Mouse (Mus musculus) brain, adult 2 months (tissue): Measurements from ENCODE around the gene Pah.

ENCODE experiments used
- DNase-seq: peaks from one replicate; pipeline ENCODE4 v3.0.0; 2011; ENCODE audit warnings: low read depth, low spot score

The Pah gene

DNA sequence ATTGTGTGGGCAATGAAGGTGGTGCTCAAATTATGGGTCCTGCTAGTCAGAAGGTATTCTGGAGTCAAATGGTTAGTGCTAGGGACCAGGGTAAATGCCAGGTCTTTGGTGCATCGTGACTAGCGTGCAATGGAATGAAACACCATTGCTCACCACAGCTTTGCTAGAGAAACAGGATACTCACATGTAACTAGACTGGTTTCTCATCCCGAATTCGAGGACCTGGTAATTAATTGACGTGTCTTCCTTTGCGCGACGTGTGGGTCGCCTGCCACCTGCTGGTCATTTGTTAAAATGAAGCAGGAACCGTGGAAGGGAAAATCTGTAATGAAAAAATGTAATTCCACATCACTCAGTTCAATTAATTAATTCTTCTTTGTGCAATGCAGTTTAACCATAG is 17.6 kb upstream of the Pah start:
- peak; percentile 69 for DNase-seq

GRCm38 (mm10) chr10:87508581-87508980 is 13.0 kb upstream of the Pah start:
- peak; percentile 61 for DNase-seq

GRCm38 (mm10) chr10:87513052-87513451 is 8.5 kb upstream of the Pah start:
- DNase-seq = no peak

- no peak for DNase-seq
Observed at GRCm38 (mm10) chr10:87518585-87518984, 3.0 kb upstream of the Pah start.

DNA sequence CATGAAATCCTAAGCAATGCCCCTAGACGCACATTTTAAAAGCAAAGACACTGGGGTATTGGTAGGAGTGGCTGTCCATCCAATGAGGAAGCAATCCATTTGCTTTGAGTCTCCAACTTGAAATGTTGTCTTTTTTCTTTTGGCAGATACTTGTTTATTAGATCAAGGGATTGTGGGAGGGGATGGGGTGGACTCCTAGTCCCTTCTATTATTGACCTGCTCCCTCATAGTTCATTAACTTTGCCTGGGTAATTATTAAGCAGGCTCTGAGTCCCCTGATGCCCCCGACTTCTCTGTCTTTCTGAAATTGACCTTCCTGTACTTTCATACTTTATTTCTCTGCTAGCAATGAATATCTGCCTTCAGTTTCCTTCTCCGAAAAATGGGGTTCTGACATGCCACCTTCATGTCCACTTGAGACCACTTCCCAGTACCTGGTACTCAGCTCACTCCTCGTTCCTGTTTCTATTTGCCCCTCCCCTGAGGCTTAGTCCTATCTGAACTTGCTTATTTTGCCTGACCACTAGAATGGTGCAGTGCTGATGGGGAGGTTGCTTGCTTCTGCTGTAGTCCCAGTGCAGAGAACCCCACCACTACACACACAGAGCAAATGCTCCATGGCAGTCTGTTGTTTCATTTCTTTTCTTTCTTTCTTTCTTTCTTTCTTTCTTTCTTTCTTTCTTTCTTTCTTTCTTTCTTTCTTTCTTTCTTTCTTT is 1.0 kb upstream of the Pah start:
- DNase-seq = no peak

- DNase-seq = peak; percentile 31
Observed at GRCm38 (mm10) chr10:87534172-87534571, 12.6 kb downstream of the Pah start.

- DNase-seq = no peak
Observed at GRCm38 (mm10) chr10:87545759-87546158, 24.2 kb downstream of the Pah start.

DNA sequence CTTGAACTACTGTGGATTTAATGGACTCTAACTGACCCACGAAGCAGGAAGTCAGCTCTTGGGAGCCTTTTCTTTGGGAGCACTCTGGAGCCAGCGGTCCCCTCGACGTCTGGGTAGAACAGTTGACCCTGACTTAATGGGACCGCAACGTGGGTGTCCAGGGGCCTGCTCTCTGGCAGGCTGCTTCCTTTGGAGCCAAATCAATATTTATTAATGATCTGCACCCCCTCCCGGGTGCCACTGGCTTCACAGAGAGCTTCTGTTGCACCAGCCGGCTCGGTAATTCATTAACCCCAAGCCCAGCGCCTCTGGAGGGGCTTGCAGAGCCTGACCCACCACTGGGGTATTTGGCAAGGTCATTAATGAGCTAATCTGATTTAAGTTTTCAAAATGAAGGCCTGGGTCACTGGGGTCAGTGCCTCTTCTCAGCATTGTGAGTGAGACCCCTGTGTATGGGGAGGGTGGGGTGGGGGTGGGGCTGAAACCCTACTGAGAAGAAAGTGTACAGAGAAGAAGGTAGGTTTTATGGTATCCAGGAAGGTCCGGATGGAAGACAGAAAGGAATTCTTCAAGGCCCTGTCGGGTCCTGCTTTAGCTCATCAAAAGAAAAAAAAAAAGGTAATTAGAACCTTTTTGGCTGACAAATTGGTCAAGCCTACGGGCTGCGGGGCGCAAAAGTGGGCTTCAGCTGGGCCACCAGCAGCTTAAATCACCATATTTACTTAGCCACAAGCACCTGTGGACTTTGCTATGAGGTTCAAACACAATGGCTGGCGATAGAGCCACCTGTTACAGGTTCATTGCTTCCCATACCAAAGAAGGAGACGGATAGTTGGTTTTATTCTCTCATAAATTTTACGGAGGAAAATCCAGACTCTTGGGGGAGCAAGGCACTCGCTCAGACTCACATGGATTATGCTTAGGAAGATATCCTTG is 25.0 kb downstream of the Pah start:
- no peak for DNase-seq

- DNase-seq = peak; percentile 84
Observed at GRCm38 (mm10) chr10:87552726-87553125, 31.1 kb downstream of the Pah start.

GRCm38 (mm10) chr10:87556441-87556840 is 34.8 kb downstream of the Pah start:
- no peak for DNase-seq

- peak; percentile 21 for DNase-seq
Observed at GRCm38 (mm10) chr10:87563818-87564217, 42.2 kb downstream of the Pah start.

DNA sequence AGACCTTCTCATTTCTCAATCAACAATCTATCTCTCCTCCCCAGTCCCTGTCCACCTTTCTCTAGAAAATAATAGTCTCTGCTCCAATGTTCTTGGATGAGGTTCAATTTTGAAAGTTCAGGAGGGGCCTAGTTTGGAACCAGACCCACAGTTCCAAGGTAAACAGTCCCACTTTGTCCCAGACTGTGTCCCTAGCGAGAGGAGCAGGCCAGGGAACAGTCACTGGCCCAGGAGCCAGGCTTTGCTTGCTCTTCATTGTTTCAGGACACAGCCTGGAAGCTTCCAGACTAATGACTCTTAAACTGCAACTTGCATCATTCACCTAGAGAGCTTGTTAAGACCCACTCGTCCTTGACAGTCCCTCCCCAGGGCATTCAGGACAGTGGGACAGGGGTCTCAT is 44.1 kb downstream of the Pah start:
- DNase-seq = no peak

DNA sequence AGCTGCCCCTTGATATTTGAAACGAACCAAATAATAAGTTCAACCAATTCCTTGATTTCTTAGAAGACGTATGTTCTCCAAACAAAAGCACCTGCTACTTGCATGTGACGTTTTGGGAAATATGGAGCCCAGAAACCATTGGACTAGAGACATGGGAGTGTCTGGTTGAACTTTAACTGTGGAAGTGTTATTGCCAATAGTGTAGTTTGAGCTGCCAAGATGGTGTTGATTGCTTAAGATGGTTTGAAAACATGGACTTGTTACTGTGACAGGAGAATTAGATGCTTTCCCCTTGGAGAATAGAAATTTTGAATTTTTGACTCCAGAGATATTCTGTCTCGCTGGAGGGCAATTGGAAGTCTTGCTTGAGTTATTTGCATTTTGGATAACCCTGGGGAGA is 50.9 kb downstream of the Pah start:
- DNase-seq = no peak

DNA sequence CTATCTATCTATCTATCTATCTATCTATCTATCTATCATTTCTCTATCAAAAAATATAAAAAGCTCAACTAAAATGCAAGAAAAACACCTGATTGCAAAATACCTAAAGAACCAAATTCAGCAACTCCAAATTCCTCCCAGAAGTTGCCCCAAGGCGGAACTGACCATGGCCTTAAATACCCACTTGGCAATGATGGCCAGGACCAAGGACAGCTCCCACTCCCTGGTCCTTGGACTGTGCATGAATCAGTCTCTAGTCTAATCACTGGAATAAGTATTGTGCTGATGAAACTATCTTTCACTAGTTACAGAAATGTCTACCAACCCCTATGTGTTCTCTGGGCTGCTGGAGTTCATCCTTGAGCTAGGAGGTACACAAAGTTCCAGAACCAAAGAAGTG is 65.1 kb downstream of the Pah start:
- DNase-seq = no peak

DNA sequence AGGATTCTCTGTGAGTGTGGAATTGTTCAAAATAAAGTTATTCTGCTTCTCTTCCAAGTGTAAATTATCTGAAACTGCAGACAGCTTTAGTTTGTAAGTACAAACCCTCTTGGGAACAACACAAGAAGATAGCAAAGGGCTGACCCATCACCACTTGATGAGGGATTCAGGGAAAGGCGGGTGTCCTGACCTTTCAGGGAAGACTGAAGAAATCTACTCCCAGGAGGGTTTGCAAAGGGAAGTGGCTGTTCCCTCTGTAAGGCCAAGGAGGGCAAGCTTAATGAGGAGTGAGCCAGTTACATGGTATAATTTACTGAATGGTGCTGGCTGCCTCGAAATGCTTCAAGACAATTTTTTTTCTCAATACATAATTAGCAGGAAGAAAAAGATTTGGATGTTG is 72.3 kb downstream of the Pah start:
- peak; percentile 3 for DNase-seq

DNA sequence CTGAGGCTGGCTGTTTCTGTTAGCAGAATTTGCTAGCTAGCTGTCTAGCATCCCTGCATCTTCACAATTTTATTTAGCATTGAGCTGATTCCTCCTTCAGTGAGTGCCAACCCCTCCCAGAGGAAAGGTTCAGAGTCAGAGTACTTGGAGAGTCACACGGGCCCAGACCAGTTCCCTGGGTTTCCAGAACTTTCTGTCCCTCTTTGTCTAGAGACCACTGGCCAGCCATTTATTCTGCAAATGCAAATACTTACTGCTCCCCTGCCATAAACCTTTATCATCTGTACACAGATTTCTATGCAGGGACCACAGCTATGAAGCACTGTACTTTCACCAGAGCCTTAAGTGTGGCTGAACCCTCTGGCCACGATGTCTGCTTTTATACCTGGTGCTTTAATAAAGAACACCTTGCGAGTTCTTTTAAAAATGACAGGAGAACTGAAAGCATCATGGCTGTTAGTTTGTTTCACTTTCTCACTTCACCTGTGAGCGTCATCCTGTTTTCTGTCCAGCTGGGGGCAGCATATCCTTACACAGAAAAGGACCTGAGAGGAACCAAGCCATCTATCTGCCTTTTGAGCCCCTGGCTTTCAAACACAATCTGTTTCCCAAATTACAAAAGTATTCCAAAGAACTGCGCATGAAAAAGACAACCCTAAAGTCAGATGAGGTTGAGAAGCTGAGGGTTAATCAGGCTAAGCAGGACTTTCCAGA is 74.9 kb downstream of the Pah start:
- DNase-seq = peak; percentile 68

GRCm38 (mm10) chr10:87597075-87597677 is 75.6 kb downstream of the Pah start:
- DNase-seq = peak; percentile 50

GRCm38 (mm10) chr10:87602151-87602550 is 80.6 kb downstream of the Pah start:
- DNase-seq = no peak

DNA sequence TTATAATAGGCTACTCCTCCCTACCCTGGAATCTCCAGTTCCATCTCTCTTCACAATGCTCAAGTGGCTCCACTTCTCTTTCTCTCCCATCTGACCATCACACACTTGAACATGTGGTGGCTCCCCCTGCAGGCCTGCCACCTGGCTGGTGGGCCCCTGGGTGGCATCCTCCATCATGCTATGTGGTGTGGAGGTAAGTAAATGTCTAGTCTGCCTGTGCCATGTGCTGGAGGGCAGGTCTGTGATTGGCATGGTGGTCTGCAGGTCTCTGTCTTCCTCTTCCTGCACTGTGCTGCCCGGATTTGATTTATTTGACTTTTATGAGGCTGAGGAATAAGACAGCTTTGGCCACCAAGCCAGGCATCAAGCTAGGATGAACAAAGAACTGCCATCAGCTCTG is 103.6 kb downstream of the Pah start:
- no peak for DNase-seq
